ENCODE assay signal across 9 mouse cellular contexts in the genomic region with DNA sequence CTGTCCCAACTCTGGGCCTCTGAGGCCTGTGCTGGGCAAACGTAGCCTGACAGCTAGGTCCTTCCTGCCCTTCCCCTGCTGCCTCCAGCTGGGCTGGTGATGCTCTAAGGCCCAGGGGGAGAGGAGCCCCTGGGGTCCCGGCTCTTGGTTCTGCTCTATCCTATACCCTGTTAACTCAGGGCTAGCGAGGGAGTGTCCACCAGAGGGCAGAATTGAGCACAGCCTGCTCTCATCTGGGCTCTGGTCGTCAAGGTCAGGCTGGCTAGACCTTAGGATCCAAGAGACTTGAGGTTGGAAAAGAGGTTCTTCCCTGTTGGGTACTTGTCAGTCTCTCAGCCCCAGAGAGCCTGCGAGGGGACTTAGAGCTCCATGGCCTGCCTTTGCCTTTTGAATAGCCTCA. TPM values are rescaled to one million over a fixed set of nuclear protein-coding genes. Genes with fewer than 3 reads are reported as not detected.
DNase-seq lines count a peak whose midpoint lies in the region; ATAC-seq lines count a peak whose summit lies in the region.
"Had no signal": no experiment of that assay in that cellular context is flagged by ENCODE, and none has a peak within 500 bp of the region (broad histone marks: within the 10 kb centered on the region; RNA-seq: fewer than 3 reads in every experiment).

No protein-coding gene starts in this region.

- no peak overlapping the region for H3K27ac ChIP-seq in kidney, embryonic 14.5 days (ENCODE audit: low read depth, low read length)
- H3K27ac ChIP-seq: liver, embryonic 15.5 days had no signal

- no peak overlapping the region for H3K4me3 ChIP-seq in kidney, embryonic 14.5 days (ENCODE audit: low read length)
- H3K4me3 ChIP-seq: liver, embryonic 15.5 days had no signal

- H3K36me3 ChIP-seq in kidney, embryonic 14.5 days (ENCODE audit: control insufficient read depth, insufficient read depth, low read length), result peaks cover 29% of the 10 kb centered on the region

- no peak overlapping the region for H3K9ac ChIP-seq in kidney, embryonic 14.5 days (ENCODE audit: low read depth, low read length)
- H3K9ac ChIP-seq: liver, embryonic 15.5 days had no signal

- no peaks in the 10 kb centered on the region for H3K27me3 ChIP-seq in kidney, embryonic 14.5 days (ENCODE audit: control insufficient read depth, insufficient read depth, low read length)
- H3K27me3 ChIP-seq: liver, embryonic 15.5 days had no signal

- ATAC-seq in kidney, embryonic 14.5 days (ENCODE audit: low FRiP score, low TSS enrichment), result peak; percentile 50; the same call in 1 of the 2 replicates
- ATAC-seq in megakaryocyte progenitor cell, adult 5-6 weeks (replicated peaks; ENCODE audit: poor library complexity), result peak; percentile 82

- WGBS in kidney, embryonic 14.5 days, result 25% methylated on average over 5 of the region's 5 CpGs

- H3K4me1 ChIP-seq in kidney, embryonic 14.5 days (ENCODE audit: control insufficient read depth, insufficient read depth, low read length), result no peaks in the 10 kb centered on the region
- H3K4me1 ChIP-seq: liver, embryonic 15.5 days had no signal

- H3K4me2 ChIP-seq in kidney, embryonic 14.5 days (replicated peaks; ENCODE audit: low read depth, low read length), result no peak overlapping the region
- H3K4me2 ChIP-seq: liver, embryonic 15.5 days had no signal

- peak; percentile 73 for DNase-seq in kidney, adult 18-20 months
- DNase-seq in kidney, adult 11 months, result no peak
- DNase-seq in ES-CJ7 (ENCODE audit: low read depth, low spot score), result peak; percentile 80
- DNase-seq in cerebellum, adult 8-10 months, result peak; percentile 73
- peak; percentile 37 to 44 for DNase-seq in gastrocnemius, adult 8-10 months (ENCODE audit: low spot score in 2 of 2)
- DNase-seq in thymus, postnatal 0 days (ENCODE audit: low spot score), result peak; percentile 34

- H3K9me3 ChIP-seq in kidney, embryonic 14.5 days (ENCODE audit: control insufficient read depth, low read length), result no peaks in the 10 kb centered on the region
- H3K9me3 ChIP-seq: liver, embryonic 15.5 days had no signal

RNA-seq across cellular contexts. Expression of a gene that starts 11.6 kb away (rescaled TPM):
- total RNA-seq in gastrocnemius, adult 8-10 months (2022), result 1 to 10 TPM; 1.8 to 7.4 (median 4.8) TPM
- 0.53 and 0.91 TPM in 2 replicates for polyA plus RNA-seq in kidney, embryonic 14.5 days (2014; fragmentation: Nextera tagmentation; extraction: Ambion mirVana)
- total RNA-seq in megakaryocyte progenitor cell, adult 5-6 weeks (2015), result not detected in 2 replicates
- total RNA-seq in megakaryocyte progenitor cell, adult 5-6 weeks (2017), result not detected in 2 replicates
- polyA plus RNA-seq in thymus, postnatal 0 days (2015; fragmentation: Nextera tagmentation; extraction: Ambion mirVana), result 0.36 and 0.49 TPM in 2 replicates

RNA-seq across cellular contexts. Expression of a gene that starts 26.7 kb away (rescaled TPM):
- total RNA-seq in gastrocnemius, adult 8-10 months (2022), result 10 to 100 TPM; 10.4 to 13.2 (median 11.8) TPM
- 12.7 and 17.8 TPM in 2 replicates for polyA plus RNA-seq in kidney, embryonic 14.5 days (2014; fragmentation: Nextera tagmentation; extraction: Ambion mirVana)
- total RNA-seq in megakaryocyte progenitor cell, adult 5-6 weeks (2015), result 10.7 and 13.6 TPM in 2 replicates
- total RNA-seq in megakaryocyte progenitor cell, adult 5-6 weeks (2017), result 26.9 and 30.5 TPM in 2 replicates
- 26.7 and 31.4 TPM in 2 replicates for polyA plus RNA-seq in thymus, postnatal 0 days (2015; fragmentation: Nextera tagmentation; extraction: Ambion mirVana)

RNA-seq across cellular contexts. Expression of a gene that starts 43.3 kb away (rescaled TPM):
- 1 to 10 TPM; 4.1 to 5.8 (median 4.5) TPM for total RNA-seq in gastrocnemius, adult 8-10 months (2022)
- polyA plus RNA-seq in kidney, embryonic 14.5 days (2014; fragmentation: Nextera tagmentation; extraction: Ambion mirVana), result 9.6 and 14.2 TPM in 2 replicates
- total RNA-seq in megakaryocyte progenitor cell, adult 5-6 weeks (2015), result 14.4 and 14.9 TPM in 2 replicates
- 15.0 and 18.8 TPM in 2 replicates for total RNA-seq in megakaryocyte progenitor cell, adult 5-6 weeks (2017)
- polyA plus RNA-seq in thymus, postnatal 0 days (2015; fragmentation: Nextera tagmentation; extraction: Ambion mirVana), result 3.4 and 5.3 TPM in 2 replicates

RNA-seq across cellular contexts. Expression of a gene that starts 56.9 kb away (rescaled TPM):
- total RNA-seq in gastrocnemius, adult 8-10 months (2022), result 1 to 10 TPM; 1.6 to 4.2 (median 3.0) TPM
- not detected in 2 replicates for polyA plus RNA-seq in kidney, embryonic 14.5 days (2014; fragmentation: Nextera tagmentation; extraction: Ambion mirVana)
- total RNA-seq in megakaryocyte progenitor cell, adult 5-6 weeks (2015), result not detected in 2 replicates
- total RNA-seq in megakaryocyte progenitor cell, adult 5-6 weeks (2017), result not detected in 2 replicates
- polyA plus RNA-seq in thymus, postnatal 0 days (2015; fragmentation: Nextera tagmentation; extraction: Ambion mirVana), result 0.39 and 0.52 TPM in 2 replicates
- polyA plus RNA-seq: liver, embryonic 15.5 days had no signal
